Mouse (Mus musculus) fibroblast of lung, adult 2 months (primary cell): Measurements from ENCODE around the gene Cntnap1.

ENCODE experiments used
- DNase-seq: peaks from one replicate; pipeline ENCODE4 v3.0.0-alpha.2; 2011; ENCODE audit warnings: low read depth

The Cntnap1 gene

GRCm38 (mm10) chr11:101186526-101187247 is 16.4 kb downstream of the Cntnap1 start:
- DNase-seq = no peak

GRCm38 (mm10) chr11:101187541-101187940 is 17.2 kb downstream of the Cntnap1 start:
- DNase-seq = no peak

GRCm38 (mm10) chr11:101188166-101188805 is 18.0 kb downstream of the Cntnap1 start:
- DNase-seq = no peak

GRCm38 (mm10) chr11:101189495-101190180 is 19.3 kb downstream of the Cntnap1 start:
- peak; percentile 74 for DNase-seq

GRCm38 (mm10) chr11:101190181-101190912 is 20.0 kb downstream of the Cntnap1 start:
- DNase-seq = no peak

- DNase-seq = no peak
Measured at GRCm38 (mm10) chr11:101190913-101191907, 20.9 kb downstream of the Cntnap1 start.

GRCm38 (mm10) chr11:101191919-101192470 is 21.7 kb downstream of the Cntnap1 start:
- DNase-seq = no peak

GRCm38 (mm10) chr11:101192646-101193045 is 22.3 kb downstream of the Cntnap1 start:
- no peak for DNase-seq

- no peak for DNase-seq
Measured at GRCm38 (mm10) chr11:101193076-101193475, 22.8 kb downstream of the Cntnap1 start.

GRCm38 (mm10) chr11:101194137-101194536 is 23.8 kb downstream of the Cntnap1 start:
- no peak for DNase-seq

GRCm38 (mm10) chr11:101194643-101195042 is 24.3 kb downstream of the Cntnap1 start:
- DNase-seq = no peak

GRCm38 (mm10) chr11:101195101-101195500 is 24.8 kb downstream of the Cntnap1 start:
- DNase-seq = no peak

GRCm38 (mm10) chr11:101195571-101195970 is 25.2 kb downstream of the Cntnap1 start:
- DNase-seq = no peak

GRCm38 (mm10) chr11:101196175-101196574 is 25.9 kb downstream of the Cntnap1 start:
- DNase-seq = no peak

- DNase-seq = no peak
Measured at GRCm38 (mm10) chr11:101199555-101199954, 29.2 kb downstream of the Cntnap1 start.

- no peak for DNase-seq
Measured at GRCm38 (mm10) chr11:101200986-101201385, 30.7 kb downstream of the Cntnap1 start.

- DNase-seq = peak; percentile 58
Measured at GRCm38 (mm10) chr11:101211970-101212369, 41.6 kb downstream of the Cntnap1 start.

GRCm38 (mm10) chr11:101216936-101217335 is 46.6 kb downstream of the Cntnap1 start:
- DNase-seq = no peak

GRCm38 (mm10) chr11:101218436-101219055 is 48.2 kb downstream of the Cntnap1 start:
- DNase-seq = no peak

GRCm38 (mm10) chr11:101220853-101221252 is 50.5 kb downstream of the Cntnap1 start:
- DNase-seq = no peak
